Mouse (Mus musculus) forebrain, embryonic 12.5 days (tissue): Measurements from ENCODE around the gene Aes. TPM values are rescaled to one million over a fixed set of nuclear protein-coding genes. Genes with fewer than 3 reads are reported as not detected.

Experiments
- ATAC-seq: fragments of 200-750 bp; cut with Nextera tagmentation; 2 replicates; pipeline ENCODE4 v1.8.0; 2017; ENCODE audit warnings: moderate TSS enrichment; ENCODE audit not compliant: low FRiP score
- H3K27ac ChIP-seq: fragments of 300-500 bp; sonication (generic); 2 replicates; pipeline ENCODE4 v1.5.1; 2016; ENCODE audit warnings: mild to moderate bottlenecking
- H3K27me3 ChIP-seq: fragments of 300-500 bp; sonication (generic); 2 replicates; pipeline ENCODE4 v1.6.1; 2016; ENCODE audit warnings: mild to moderate bottlenecking
- H3K36me3 ChIP-seq: fragments of 300-500 bp; sonication (generic); replicated peaks from 2 replicates; pipeline ENCODE4 v1.6.1; 2016; ENCODE audit warnings: mild to moderate bottlenecking
- H3K4me1 ChIP-seq: fragments of 300-500 bp; sonication (generic); 2 replicates; pipeline ENCODE4 v1.6.1; 2016
- H3K4me2 ChIP-seq: fragments of 300-500 bp; sonication (generic); 2 replicates; pipeline ENCODE4 v1.6.1; 2016; ENCODE audit warnings: mild to moderate bottlenecking, moderate library complexity
- H3K4me3 ChIP-seq: fragments of 300-500 bp; sonication (generic); replicated peaks from 2 replicates; pipeline ENCODE4 v1.5.1; 2016; ENCODE audit warnings: mild to moderate bottlenecking
- H3K9ac ChIP-seq: fragments of 300-500 bp; sonication (generic); 2 replicates; pipeline ENCODE4 v1.6.1; 2016; ENCODE audit warnings: mild to moderate bottlenecking
- H3K9me3 ChIP-seq: fragments of 300-500 bp; sonication (generic); 2 replicates; pipeline ENCODE4 v1.6.1; 2016
- WGBS: fragments of 180-500 bp; shearing (Covaris S2); methylation state at CpG from one replicate; pipeline ENCODE4 v1.1.7; 2016; 5-methylcytosine and 5-hydroxymethylcytosine counted together
- polyA plus RNA-seq: library from polyadenylated mRNA; unstranded; fragments of >200 nt; fragmentation: Nextera tagmentation; extraction: Ambion mirVana; gene quantifications from 2 replicates; pipeline ENCODE4 v1.2.1, GENCODE M21; 2016

Gene Aes
- polyA plus RNA-seq, 1 experiment from 2014 or later: 520 TPM

DNA sequence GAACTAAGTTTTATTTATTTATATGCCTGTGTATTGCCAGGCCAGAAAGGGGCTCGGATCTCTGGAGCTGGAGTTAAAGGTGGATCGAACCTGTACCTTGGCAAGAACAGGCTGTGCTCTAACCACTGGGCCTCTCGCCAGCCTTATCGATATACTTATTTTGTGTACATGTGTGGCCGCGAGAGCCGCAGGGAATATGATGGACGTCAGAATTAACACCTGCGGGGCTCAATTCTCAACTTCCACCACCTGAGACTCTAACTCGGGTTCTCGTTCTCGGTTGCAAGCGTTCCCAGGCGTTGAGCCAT lies 46.3 kb downstream of the Aes start:
- Histone ChIP-seq H3K4me1 (peaks cover 35% of the 10 kb centered on the region), H3K27ac (peak overlapping the region; percentile 93), H3K9me3 (no peaks in the 10 kb centered on the region), H3K9ac (peak overlapping the region; percentile 46), H3K4me2 (peak overlapping the region; percentile 76), H3K4me3 (peak overlapping the region; percentile 51), H3K27me3 (peaks cover 17% of the 10 kb centered on the region), H3K36me3 (peaks cover 9% of the 10 kb centered on the region)
- 4% methylated on average over 14 of the region's 14 CpGs for WGBS
- 0 out of 2 replicates have a peak, but pooled peaks have one; percentile 1 for ATAC-seq

DNA sequence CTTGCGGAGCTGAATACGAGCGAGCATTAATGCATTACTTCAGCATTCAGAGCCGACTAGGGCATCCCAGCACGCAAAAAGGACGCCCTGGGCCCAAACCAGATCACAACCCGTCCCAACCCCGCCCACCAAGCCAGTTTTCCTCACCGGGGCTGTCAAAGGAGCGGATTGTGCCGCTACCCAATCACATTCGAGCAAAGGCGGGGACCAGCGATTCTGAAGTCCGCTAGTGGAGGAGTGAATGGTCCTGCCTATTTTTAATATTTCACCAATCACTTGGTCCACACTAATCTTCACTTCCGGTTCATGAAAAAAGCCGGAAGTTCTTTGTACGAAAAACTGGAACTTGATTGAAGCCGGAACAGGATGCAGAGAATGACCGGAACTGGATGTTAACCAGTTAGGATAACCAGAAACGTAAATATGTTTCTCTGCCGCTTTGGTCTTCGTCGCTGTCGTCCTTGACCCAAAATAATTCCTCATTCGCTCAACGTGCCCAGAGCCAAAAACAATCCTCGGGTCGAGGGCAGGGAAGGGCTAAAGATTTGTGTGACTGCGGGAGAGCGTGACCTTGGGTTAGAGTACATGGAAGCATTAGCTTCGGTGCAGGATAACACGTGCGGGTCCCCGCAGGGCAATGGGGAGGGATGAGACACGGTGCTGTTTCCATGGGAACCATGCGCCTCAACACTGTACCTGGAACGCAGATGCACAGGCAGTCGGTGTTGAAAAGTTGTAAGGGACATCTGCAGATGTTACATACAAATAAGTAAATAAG lies 46.9 kb downstream of the Aes start, which contains the start of gene BC025920:
TSS of gene BC025920 (plus strand) at position 297 of the 778 bp plus-strand sequence.
- Histone ChIP-seq H3K27me3 (peaks cover 16% of the 10 kb centered on the region), H3K9ac (peak within 1 kb of the TSS; percentile 53), H3K4me2 (peak within 1 kb of the TSS; percentile 76), H3K27ac (peak within 1 kb of the TSS; percentile 93), H3K4me3 (peak within 1 kb of the TSS; percentile 51), H3K4me1 (peaks cover 30% of the 10 kb centered on the region), H3K9me3 (no peaks in the 10 kb centered on the region), H3K36me3 (peaks cover 9% of the 10 kb centered on the region)
- 1% methylated on average over 39 of the region's 39 CpGs for WGBS
- peak; percentile 88 for ATAC-seq

DNA sequence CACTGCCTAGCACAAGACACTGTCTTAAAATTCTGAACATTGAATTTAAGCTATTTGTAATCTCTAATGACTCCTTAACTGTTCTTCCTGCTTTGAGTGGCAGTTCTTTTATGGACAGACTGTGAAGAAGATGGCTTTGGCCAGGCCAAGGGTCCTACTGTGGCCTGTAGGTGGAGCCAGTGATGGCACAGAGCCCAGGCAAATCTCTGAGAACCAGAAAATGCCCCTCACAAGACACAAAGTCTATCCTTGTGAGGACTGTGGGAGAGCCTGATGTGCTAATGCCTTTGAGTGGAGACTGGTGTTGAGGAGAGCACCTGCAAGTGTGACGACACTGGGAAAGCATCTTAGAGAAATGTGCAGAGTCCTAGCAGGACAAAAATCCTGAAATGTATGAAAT lies 49.0 kb downstream of the Aes start:
- peaks cover 17% of the 10 kb centered on the region for H3K4me1 ChIP-seq
- H3K4me2 ChIP-seq: no peak overlapping the region
- no peak overlapping the region for H3K4me3 ChIP-seq
- no peak for ATAC-seq
- no peak overlapping the region for H3K9ac ChIP-seq
- peaks cover 9% of the 10 kb centered on the region for H3K36me3 ChIP-seq
- 79% methylated on average over 1 of the region's 1 CpGs for WGBS
- H3K27me3 ChIP-seq: peaks cover 7% of the 10 kb centered on the region
- H3K9me3 ChIP-seq: no peaks in the 10 kb centered on the region
- H3K27ac ChIP-seq: no peak overlapping the region

DNA sequence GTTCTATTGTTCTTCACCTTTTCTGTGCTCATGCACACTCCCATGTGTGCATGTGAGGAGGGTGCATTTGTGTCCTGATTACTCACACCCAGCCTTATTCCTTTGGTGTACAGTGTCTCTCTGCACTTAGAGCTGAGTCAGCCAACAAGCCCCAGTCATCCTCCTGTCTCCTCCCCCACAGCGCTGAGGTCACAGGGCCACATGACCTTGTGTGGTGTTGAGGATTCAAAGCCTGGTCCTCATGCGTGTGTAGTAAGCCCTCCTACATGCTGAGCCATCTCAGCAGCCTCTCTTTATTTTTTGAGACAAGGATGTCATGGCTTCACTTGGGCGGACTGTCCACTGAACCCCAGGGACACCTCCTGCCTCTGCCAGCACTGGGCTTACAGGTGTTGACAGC lies 53.5 kb downstream of the Aes start:
- 70% methylated on average over 3 of the region's 3 CpGs for WGBS
- Histone ChIP-seq H3K36me3 (peaks cover 9% of the 10 kb centered on the region), H3K9ac (no peak overlapping the region), H3K27me3 (peaks cover 7% of the 10 kb centered on the region), H3K9me3 (no peaks in the 10 kb centered on the region), H3K4me1 (no peaks in the 10 kb centered on the region), H3K4me2 (no peak overlapping the region), H3K27ac (no peak overlapping the region), H3K4me3 (no peak overlapping the region)
- ATAC-seq: no peak

DNA sequence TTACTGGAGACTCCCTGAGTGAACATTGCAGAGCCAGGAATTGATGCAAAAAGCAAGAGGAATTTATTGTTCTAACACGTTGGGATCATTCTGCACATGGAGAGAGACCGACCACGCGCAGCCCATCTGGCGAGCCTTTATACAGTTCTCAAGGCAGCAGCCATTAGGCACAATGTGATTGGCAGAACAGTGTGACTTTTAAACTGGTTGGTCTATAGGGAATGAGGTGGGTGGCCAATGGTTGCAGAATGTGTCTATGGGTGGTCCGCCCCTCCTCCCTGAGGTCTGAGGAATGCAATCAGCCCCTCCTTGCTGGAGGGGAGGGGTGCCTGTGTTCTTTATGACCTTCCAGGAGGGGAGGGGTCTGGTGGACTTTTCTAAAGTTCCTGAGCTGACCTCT lies 56.2 kb downstream of the Aes start:
- peaks cover 4% of the 10 kb centered on the region; the same call in 1 of the 2 replicates for H3K36me3 ChIP-seq
- WGBS: 68% methylated on average over 6 of the region's 6 CpGs
- H3K4me2 ChIP-seq: no peak overlapping the region
- H3K27me3 ChIP-seq: peaks cover 7% of the 10 kb centered on the region
- ATAC-seq: no peak
- H3K4me3 ChIP-seq: no peak overlapping the region
- no peaks in the 10 kb centered on the region for H3K4me1 ChIP-seq
- no peak overlapping the region for H3K27ac ChIP-seq
- no peak overlapping the region for H3K9ac ChIP-seq
- H3K9me3 ChIP-seq: no peaks in the 10 kb centered on the region; the same call in 1 of the 2 replicates

Other genes with a start within 250 kb of the Aes start
- 60.8 and 61.8 TPM in 2 replicates for gene Cactin, start 238.4 kb upstream of the Aes start, polyA plus RNA-seq
- gene Tbxa2r, start 230.8 kb upstream of the Aes start, polyA plus RNA-seq: 2.1 and 2.9 TPM in 2 replicates
- gene Gipc3, start 216.2 kb upstream of the Aes start, polyA plus RNA-seq: 0.08 TPM in 1 of 2 replicates, not detected in the other
- 92.6 and 97.1 TPM in 2 replicates for gene Hmg20b, start 209.0 kb upstream of the Aes start, polyA plus RNA-seq
- 8.2 and 8.4 TPM in 2 replicates for gene Mfsd12, start 202.0 kb upstream of the Aes start, polyA plus RNA-seq
- gene 4930404N11Rik, start 193.7 kb upstream of the Aes start, polyA plus RNA-seq: 0.36 and 1.2 TPM in 2 replicates
- 145 and 148 TPM in 2 replicates for gene Fzr1, start 181.0 kb upstream of the Aes start, polyA plus RNA-seq
- 68.1 and 68.5 TPM in 2 replicates for gene Dohh, start 175.1 kb upstream of the Aes start, polyA plus RNA-seq
- 4.2 and 4.6 TPM in 2 replicates for gene Gm48551, start 175.0 kb upstream of the Aes start, polyA plus RNA-seq
- 1.4 and 2.1 TPM in 2 replicates for gene Gm48552, start 170.5 kb upstream of the Aes start, polyA plus RNA-seq
- 1.8 and 2.6 TPM in 2 replicates for gene Smim24, start 166.4 kb upstream of the Aes start, polyA plus RNA-seq
- gene Nfic, start 103.9 kb upstream of the Aes start, polyA plus RNA-seq: 15.3 and 16.3 TPM in 2 replicates
- gene Celf5, start 76.8 kb upstream of the Aes start, polyA plus RNA-seq: 37.1 and 42.4 TPM in 2 replicates
- gene Ncln, start 63.1 kb upstream of the Aes start, polyA plus RNA-seq: 65.8 and 66.6 TPM in 2 replicates
- 0.21 and 0.49 TPM in 2 replicates for gene S1pr4, start 59.4 kb upstream of the Aes start, polyA plus RNA-seq
- 0.49 and 0.92 TPM in 2 replicates for gene Gna15, start 35.3 kb upstream of the Aes start, polyA plus RNA-seq
- gene Gna11, start 14.3 kb upstream of the Aes start, polyA plus RNA-seq: 74.8 and 75.9 TPM in 2 replicates
- 14.3 and 16.5 TPM in 2 replicates for gene Tle2, start 15.1 kb downstream of the Aes start, polyA plus RNA-seq
- 3.1 and 4.3 TPM in 2 replicates for gene Tle6, start 41.6 kb downstream of the Aes start, polyA plus RNA-seq
- 2.2 and 2.7 TPM in 2 replicates for gene BC025920, start 46.8 kb downstream of the Aes start, polyA plus RNA-seq
- gene Sirt6, start 68.3 kb downstream of the Aes start, polyA plus RNA-seq: 50.7 and 52.6 TPM in 2 replicates
- 6.2 and 7.4 TPM in 2 replicates for gene Ankrd24, start 69.1 kb downstream of the Aes start, polyA plus RNA-seq
- 4.3 and 4.5 TPM in 2 replicates for gene Gm10778, start 89.6 kb downstream of the Aes start, polyA plus RNA-seq
- gene Zfp433, start 145.3 kb downstream of the Aes start, polyA plus RNA-seq: 19.1 and 24.6 TPM in 2 replicates
- gene Gm3055, start 211.7 kb downstream of the Aes start, polyA plus RNA-seq: 14.2 and 15.5 TPM in 2 replicates